Mouse (Mus musculus): ENCODE results near the gene Ptprd. TPM values are rescaled to one million over a fixed set of nuclear protein-coding genes. Genes with fewer than 3 reads are reported as not detected.

Gene Ptprd
- polyA plus RNA-seq, 2 experiments: 48.6 to 50.4 TPM

GRCm38 (mm10) chr4:76006717-76007116 lies 2205.0 kb downstream of the Ptprd start:
- Histone ChIP-seq H3K4me2 (replicated peaks; ENCODE audit: low read depth, low read length, severe bottlenecking) (no peak overlapping the region), H3K4me1 (ENCODE audit: control insufficient read depth, insufficient read depth, low read length) (peaks cover 11% of the 10 kb centered on the region; the same call in 1 of the 2 replicates), H3K9ac (ENCODE audit: low read depth, low read length, severe bottlenecking) (no peak overlapping the region), H3K4me3 (replicated peaks; ENCODE audit: low read length) (no peak overlapping the region), H3K9me3 (ENCODE audit: control insufficient read depth, low read length) (no peaks in the 10 kb centered on the region), H3K27me3 (ENCODE audit: control insufficient read depth, insufficient read depth, low read length) (no peaks in the 10 kb centered on the region), H3K36me3 (ENCODE audit: control insufficient read depth, insufficient read depth, low read length) (no peaks in the 10 kb centered on the region), H3K27ac (replicated peaks; ENCODE audit: low read depth, low read length) (no peak overlapping the region)
- ATAC-seq (ENCODE audit: low FRiP score, low read depth) (no peak), DNase-seq (ENCODE audit: low spot score) (no peak)
- 36% methylated on average over 3 of the region's 3 CpGs for WGBS
- no peak for TF ChIP-seq POLR2A (IDR thresholded peaks at IDR 0.05; ENCODE audit: borderline replicate concordance, extremely low read depth, insufficient read depth, insufficient read length)

- H3K4me1 ChIP-seq (ENCODE audit: control insufficient read depth, insufficient read depth, low read length): peaks cover 11% of the 10 kb centered on the region; the same call in 1 of the 2 replicates
- DNase-seq (ENCODE audit: low spot score) (no peak), ATAC-seq (ENCODE audit: low FRiP score, low read depth) (no peak)
- no peak overlapping the region for H3K27ac ChIP-seq (replicated peaks; ENCODE audit: low read depth, low read length)
- TF ChIP-seq POLR2A (IDR thresholded peaks at IDR 0.05; ENCODE audit: borderline replicate concordance, extremely low read depth, insufficient read depth, insufficient read length): no peak
- no peaks in the 10 kb centered on the region for H3K36me3 ChIP-seq (ENCODE audit: control insufficient read depth, insufficient read depth, low read length)
- H3K4me2 ChIP-seq (replicated peaks; ENCODE audit: low read depth, low read length, severe bottlenecking): no peak overlapping the region
- H3K9me3 ChIP-seq (ENCODE audit: control insufficient read depth, low read length): no peaks in the 10 kb centered on the region
- no peaks in the 10 kb centered on the region for H3K27me3 ChIP-seq (ENCODE audit: control insufficient read depth, insufficient read depth, low read length)
- over 99% methylated on average over 2 of the region's 2 CpGs for WGBS
- H3K4me3 ChIP-seq (replicated peaks; ENCODE audit: low read length): no peak overlapping the region
- H3K9ac ChIP-seq (ENCODE audit: low read depth, low read length, severe bottlenecking): no peak overlapping the region
These were observed 2207.6 kb downstream of the Ptprd start for GRCm38 (mm10) chr4:76004161-76004560.

GRCm38 (mm10) chr4:76000258-76000657 lies 2211.5 kb downstream of the Ptprd start:
- Histone ChIP-seq H3K9ac (ENCODE audit: low read depth, low read length, severe bottlenecking) (no peak overlapping the region), H3K36me3 (ENCODE audit: control insufficient read depth, insufficient read depth, low read length) (no peaks in the 10 kb centered on the region), H3K4me1 (ENCODE audit: control insufficient read depth, insufficient read depth, low read length) (peaks cover 5% of the 10 kb centered on the region; the same call in 1 of the 2 replicates), H3K27me3 (ENCODE audit: control insufficient read depth, insufficient read depth, low read length) (no peaks in the 10 kb centered on the region), H3K27ac (replicated peaks; ENCODE audit: low read depth, low read length) (no peak overlapping the region), H3K9me3 (ENCODE audit: control insufficient read depth, low read length) (no peaks in the 10 kb centered on the region), H3K4me3 (replicated peaks; ENCODE audit: low read length) (no peak overlapping the region), H3K4me2 (replicated peaks; ENCODE audit: low read depth, low read length, severe bottlenecking) (no peak overlapping the region)
- WGBS: 59% methylated on average over 2 of the region's 2 CpGs
- no peak for TF ChIP-seq POLR2A (IDR thresholded peaks at IDR 0.05; ENCODE audit: borderline replicate concordance, extremely low read depth, insufficient read depth, insufficient read length)
- DNase-seq (ENCODE audit: low spot score): no peak
- no peak for ATAC-seq (ENCODE audit: low FRiP score, low read depth)

- no peak for TF ChIP-seq POLR2A (IDR thresholded peaks at IDR 0.05; ENCODE audit: borderline replicate concordance, extremely low read depth, insufficient read depth, insufficient read length)
- Histone ChIP-seq H3K27ac (replicated peaks; ENCODE audit: low read depth, low read length) (no peak overlapping the region), H3K27me3 (ENCODE audit: control insufficient read depth, insufficient read depth, low read length) (no peaks in the 10 kb centered on the region), H3K9ac (ENCODE audit: low read depth, low read length, severe bottlenecking) (no peak overlapping the region), H3K9me3 (ENCODE audit: control insufficient read depth, low read length) (no peaks in the 10 kb centered on the region), H3K4me3 (replicated peaks; ENCODE audit: low read length) (no peak overlapping the region), H3K4me1 (ENCODE audit: control insufficient read depth, insufficient read depth, low read length) (peaks cover 8% of the 10 kb centered on the region; the same call in 1 of the 2 replicates), H3K4me2 (replicated peaks; ENCODE audit: low read depth, low read length, severe bottlenecking) (no peak overlapping the region), H3K36me3 (ENCODE audit: control insufficient read depth, insufficient read depth, low read length) (no peaks in the 10 kb centered on the region)
- no peak for DNase-seq (ENCODE audit: low spot score)
- 51% methylated on average over 4 of the region's 4 CpGs for WGBS
- ATAC-seq (ENCODE audit: low FRiP score, low read depth): no peak
These were observed 2215.9 kb downstream of the Ptprd start for GRCm38 (mm10) chr4:75995841-75996240.

- H3K4me2 ChIP-seq (replicated peaks; ENCODE audit: low read depth, low read length, severe bottlenecking): no peak overlapping the region
- H3K4me3 ChIP-seq (replicated peaks; ENCODE audit: low read length): no peak overlapping the region
- 0 out of 2 replicates have a peak overlapping the region, but pooled peaks have one; percentile 20 for H3K27ac ChIP-seq (replicated peaks; ENCODE audit: low read depth, low read length)
- H3K9me3 ChIP-seq (ENCODE audit: control insufficient read depth, low read length): no peaks in the 10 kb centered on the region
- 85% methylated on average over 4 of the region's 4 CpGs for WGBS
- no peak for DNase-seq (ENCODE audit: low spot score)
- no peak for TF ChIP-seq POLR2A (IDR thresholded peaks at IDR 0.05; ENCODE audit: borderline replicate concordance, extremely low read depth, insufficient read depth, insufficient read length)
- no peak overlapping the region for H3K9ac ChIP-seq (ENCODE audit: low read depth, low read length, severe bottlenecking)
- H3K36me3 ChIP-seq (ENCODE audit: control insufficient read depth, insufficient read depth, low read length): no peaks in the 10 kb centered on the region
- H3K27me3 ChIP-seq (ENCODE audit: control insufficient read depth, insufficient read depth, low read length): no peaks in the 10 kb centered on the region
- H3K4me1 ChIP-seq (ENCODE audit: control insufficient read depth, insufficient read depth, low read length): peaks cover 8% of the 10 kb centered on the region; the same call in 1 of the 2 replicates
- ATAC-seq (ENCODE audit: low FRiP score, low read depth): no peak
These were observed 2217.2 kb downstream of the Ptprd start for GRCm38 (mm10) chr4:75994576-75994975.
